Mouse (Mus musculus): ENCODE measurements around the gene Clic6.

- TF ChIP-seq CTCF (IDR thresholded peaks at IDR 0.05; ENCODE audit: low read depth, low read length) = no peak
- TF ChIP-seq GATA1 (IDR thresholded peaks at IDR 0.05; ENCODE audit: borderline replicate concordance, low read length) = no peak
Observed at GRCm38 (mm10) chr16:92573193-92573592, 87.7 kb downstream of the Clic6 start.

Measured in G1E (cell line).